Mouse (Mus musculus) heart, embryonic 16.5 days (tissue): Measurements from ENCODE around the gene Cwc27. TPM values are rescaled to one million over a fixed set of nuclear protein-coding genes. Genes with fewer than 3 reads are reported as not detected.

Source experiments
- ATAC-seq: fragments of 200-750 bp; cut with Nextera tagmentation; replicated peaks from 2 replicates; pipeline ENCODE4 v1.8.0; 2017; ENCODE audit warnings: moderate number of reproducible peaks; ENCODE audit not compliant: insufficient read depth, low FRiP score; ENCODE audit errors: extremely low read depth
- H3K27ac ChIP-seq: fragments of 300-500 bp; sonication (generic); 2 replicates; pipeline ENCODE4 v1.5.1; 2014; ENCODE audit warnings: mild to moderate bottlenecking, low read length, control low read depth, moderate library complexity
- H3K27me3 ChIP-seq: fragments of 300-500 bp; sonication (generic); 2 replicates; pipeline ENCODE4 v1.6.1; 2014; ENCODE audit warnings: low read length, mixed read lengths; ENCODE audit not compliant: control insufficient read depth, insufficient read depth
- H3K36me3 ChIP-seq: fragments of 300-500 bp; sonication (generic); 2 replicates; pipeline ENCODE4 v1.6.1; 2014; ENCODE audit not compliant: control insufficient read depth, insufficient read depth
- H3K4me1 ChIP-seq: fragments of 300-500 bp; sonication (generic); 2 replicates; pipeline ENCODE4 v1.6.1; 2014; ENCODE audit warnings: low read length, mixed read lengths; ENCODE audit not compliant: control insufficient read depth, insufficient read depth
- H3K4me2 ChIP-seq: fragments of 300-500 bp; sonication (generic); 2 replicates; pipeline ENCODE4 v1.6.1; 2014; ENCODE audit warnings: low read depth, mild to moderate bottlenecking, control low read depth, low read length
- H3K4me3 ChIP-seq: fragments of 300-500 bp; sonication (generic); 2 replicates; pipeline ENCODE4 v1.5.1; 2014; ENCODE audit warnings: mild to moderate bottlenecking, control low read depth, low read length
- H3K9ac ChIP-seq: fragments of 300-500 bp; sonication (generic); 2 replicates; pipeline ENCODE4 v1.6.1; 2014; ENCODE audit warnings: low read length, control low read depth
- H3K9me3 ChIP-seq: fragments of 300-500 bp; sonication (generic); replicated peaks from 2 replicates; pipeline ENCODE4 v1.6.1; 2016; ENCODE audit warnings: low read length; ENCODE audit not compliant: control insufficient read depth
- WGBS: fragments of 180-500 bp; shearing (Covaris S2); extraction: QIAGEN DNeasy Blood & Tissue Kit; methylation state at CpG from one replicate; pipeline ENCODE4 v1.1.7; 2014; 5-methylcytosine and 5-hydroxymethylcytosine counted together
- polyA plus RNA-seq: library from polyadenylated mRNA; unstranded; fragments of >200 nt; fragmentation: Nextera tagmentation; extraction: Ambion mirVana; gene quantifications from 2 replicates; pipeline ENCODE4 v1.2.1, GENCODE M21; 2015

The Cwc27 gene
- polyA plus RNA-seq, 1 experiment from 2014 or later = 20.7 TPM

GRCm38 (mm10) chr13:104742866-104743265 lies 74.1 kb downstream of the Cwc27 start:
- Histone ChIP-seq H3K36me3 (no peaks in the 10 kb centered on the region), H3K9ac (no peak overlapping the region), H3K4me1 (no peaks in the 10 kb centered on the region), H3K9me3 (no peaks in the 10 kb centered on the region), H3K4me2 (no peak overlapping the region), H3K27ac (no peak overlapping the region), H3K27me3 (no peaks in the 10 kb centered on the region), H3K4me3 (no peak overlapping the region)
- ATAC-seq = no peak
- WGBS = 89% methylated on average over 4 of the region's 4 CpGs

DNA sequence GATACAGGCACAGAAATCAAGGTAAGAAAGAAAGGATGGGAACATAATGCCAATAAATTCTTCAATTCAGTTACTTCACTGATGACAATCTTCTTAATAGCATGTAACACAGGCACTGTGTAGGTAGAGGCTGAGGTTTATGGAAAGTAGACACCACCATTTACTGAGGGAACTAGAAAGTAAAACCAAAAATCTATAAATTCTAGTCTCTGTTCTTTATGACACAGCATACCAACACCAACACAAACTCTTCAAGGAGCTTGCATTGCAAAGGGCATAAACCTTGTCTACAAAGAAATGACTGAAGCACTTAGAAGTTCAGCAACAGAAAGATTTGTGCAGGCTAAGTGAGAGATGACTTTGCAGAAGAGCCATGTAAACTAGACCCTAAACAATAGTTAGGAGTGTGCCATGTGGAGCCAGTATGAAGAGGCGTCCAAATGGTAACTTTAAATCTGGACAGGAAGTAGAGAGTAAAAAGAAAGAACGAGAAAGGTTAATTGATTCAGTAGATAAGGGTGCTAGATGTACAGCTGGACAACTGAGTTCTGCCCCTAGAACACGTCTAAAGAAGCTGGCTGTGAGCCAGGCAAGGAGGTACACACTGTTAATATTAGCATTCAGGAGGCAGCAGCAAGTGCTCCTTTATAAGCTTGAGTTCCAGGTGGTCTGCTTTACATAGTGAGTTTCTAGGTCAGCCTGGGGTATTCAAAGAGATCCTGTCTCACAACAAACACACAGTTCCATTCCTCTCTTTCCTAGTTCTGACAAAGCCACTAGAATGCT lies 87.5 kb downstream of the Cwc27 start:
- Histone ChIP-seq H3K36me3 (peaks cover 6% of the 10 kb centered on the region; the same call in 1 of the 2 replicates), H3K4me1 (no peaks in the 10 kb centered on the region), H3K9ac (no peak overlapping the region), H3K4me2 (no peak overlapping the region), H3K4me3 (no peak overlapping the region), H3K27me3 (no peaks in the 10 kb centered on the region), H3K9me3 (no peaks in the 10 kb centered on the region), H3K27ac (no peak overlapping the region)
- ATAC-seq = no peak
- 45% methylated on average over 3 of the region's 3 CpGs for WGBS

- H3K27ac ChIP-seq = no peak overlapping the region
- peaks cover 6% of the 10 kb centered on the region; the same call in 1 of the 2 replicates for H3K36me3 ChIP-seq
- no peak overlapping the region for H3K4me3 ChIP-seq
- ATAC-seq = no peak
- no peaks in the 10 kb centered on the region for H3K9me3 ChIP-seq
- WGBS = 63% methylated on average over 2 of the region's 2 CpGs
- H3K9ac ChIP-seq = no peak overlapping the region
- no peaks in the 10 kb centered on the region for H3K27me3 ChIP-seq
- no peak overlapping the region for H3K4me2 ChIP-seq
- H3K4me1 ChIP-seq = no peaks in the 10 kb centered on the region
Observed at GRCm38 (mm10) chr13:104727681-104728080, 89.3 kb downstream of the Cwc27 start.

GRCm38 (mm10) chr13:104720133-104720532 lies 96.8 kb downstream of the Cwc27 start:
- WGBS = 56% methylated on average over 5 of the region's 5 CpGs
- H3K27ac ChIP-seq = no peak overlapping the region
- no peaks in the 10 kb centered on the region for H3K27me3 ChIP-seq
- H3K4me3 ChIP-seq = no peak overlapping the region
- H3K36me3 ChIP-seq = peaks cover 2% of the 10 kb centered on the region; the same call in 1 of the 2 replicates
- no peaks in the 10 kb centered on the region for H3K4me1 ChIP-seq
- no peak for ATAC-seq
- H3K9me3 ChIP-seq = no peaks in the 10 kb centered on the region
- H3K4me2 ChIP-seq = no peak overlapping the region
- no peak overlapping the region for H3K9ac ChIP-seq

DNA sequence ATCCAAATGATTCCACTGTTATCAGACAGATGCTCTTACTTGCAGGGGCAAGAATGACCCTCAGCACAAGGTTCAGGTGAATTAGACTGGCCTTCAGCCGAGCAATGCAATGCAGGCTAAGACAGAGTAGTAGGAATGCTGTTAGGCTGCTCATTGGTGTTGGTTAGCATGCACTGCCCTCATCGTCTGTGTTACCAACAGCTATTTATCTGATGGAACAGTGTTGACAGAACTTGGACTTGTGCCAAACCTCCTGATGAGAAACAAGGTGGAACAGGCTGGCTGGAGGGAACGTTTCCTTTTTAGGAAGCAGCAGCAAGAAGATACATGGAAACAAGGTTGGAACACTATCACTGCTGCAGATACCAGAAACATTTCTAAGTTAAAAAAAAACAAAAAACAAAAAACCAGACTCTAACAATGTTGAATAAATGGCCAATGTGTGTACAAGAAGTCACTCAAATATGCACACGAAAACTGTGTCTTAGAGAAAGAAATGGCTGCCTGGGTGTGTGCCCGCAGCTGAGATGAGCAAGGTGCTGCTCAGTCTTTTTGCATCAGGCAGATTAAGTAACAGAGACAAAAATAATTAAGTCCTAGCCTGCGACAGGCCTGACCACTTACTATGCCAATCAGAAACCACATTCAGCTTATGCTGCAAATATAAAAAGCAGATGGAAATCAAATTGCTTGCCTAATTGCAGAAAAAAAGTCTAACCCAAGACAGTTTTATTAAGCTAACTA lies 122.2 kb downstream of the Cwc27 start:
- ATAC-seq = peak; percentile 93
- Histone ChIP-seq H3K9me3 (no peaks in the 10 kb centered on the region), H3K36me3 (no peaks in the 10 kb centered on the region), H3K4me1 (peaks cover 12% of the 10 kb centered on the region), H3K4me3 (no peak overlapping the region), H3K27me3 (no peaks in the 10 kb centered on the region), H3K9ac (peak overlapping the region; percentile 55), H3K27ac (peak overlapping the region; percentile 96), H3K4me2 (peak overlapping the region; percentile 38)
- 27% methylated on average over 6 of the region's 6 CpGs for WGBS

- ATAC-seq = peak; percentile 70
- Histone ChIP-seq H3K9me3 (no peaks in the 10 kb centered on the region), H3K27ac (peak overlapping the region; percentile 83), H3K36me3 (no peaks in the 10 kb centered on the region), H3K4me2 (no peak overlapping the region), H3K27me3 (no peaks in the 10 kb centered on the region), H3K4me1 (peaks cover 12% of the 10 kb centered on the region), H3K9ac (no peak overlapping the region), H3K4me3 (no peak overlapping the region)
- WGBS = 45% methylated on average over 3 of the region's 3 CpGs
Observed at GRCm38 (mm10) chr13:104692710-104693109, 124.2 kb downstream of the Cwc27 start.

- no peak overlapping the region for H3K9ac ChIP-seq
- no peak for ATAC-seq
- H3K27ac ChIP-seq = no peak overlapping the region
- H3K4me1 ChIP-seq = peaks cover 12% of the 10 kb centered on the region
- no peak overlapping the region for H3K4me2 ChIP-seq
- no peaks in the 10 kb centered on the region for H3K27me3 ChIP-seq
- no peaks in the 10 kb centered on the region for H3K36me3 ChIP-seq
- no peak overlapping the region for H3K4me3 ChIP-seq
- H3K9me3 ChIP-seq = no peaks in the 10 kb centered on the region
- WGBS = 58% methylated on average over 2 of the region's 2 CpGs
Observed at GRCm38 (mm10) chr13:104685537-104685936, 131.4 kb downstream of the Cwc27 start.

GRCm38 (mm10) chr13:104684361-104685011 lies 132.5 kb downstream of the Cwc27 start:
- H3K9me3 ChIP-seq = no peaks in the 10 kb centered on the region
- H3K27ac ChIP-seq = peak overlapping the region; percentile 69
- H3K36me3 ChIP-seq = no peaks in the 10 kb centered on the region
- H3K9ac ChIP-seq = peak overlapping the region; percentile 59
- no peak overlapping the region for H3K4me3 ChIP-seq
- H3K27me3 ChIP-seq = no peaks in the 10 kb centered on the region
- ATAC-seq = no peak; the same call in 1 of the 2 replicates
- peak overlapping the region; percentile 4; the same call in 1 of the 2 replicates for H3K4me2 ChIP-seq
- 33% methylated on average over 6 of the region's 6 CpGs for WGBS
- peaks cover 12% of the 10 kb centered on the region for H3K4me1 ChIP-seq
